Mouse (Mus musculus) C2C12 (cell line): ENCODE measurements around the gene Pard3. TPM values are rescaled to one million over a fixed set of nuclear protein-coding genes. Genes with fewer than 3 reads are reported as not detected.

ENCODE experiments used
- H3K27me3 ChIP-seq: one replicate; pipeline ENCODE4 v1.6.1; 2011; ENCODE audit not compliant: control insufficient read depth, insufficient read depth, insufficient read length
- H3K36me3 ChIP-seq: one replicate; pipeline ENCODE4 v1.6.1; 2011; ENCODE audit not compliant: control insufficient read depth, insufficient read depth
- H3K4me3 ChIP-seq: one replicate; pipeline ENCODE4 v1.5.1; 2011; ENCODE audit warnings: mild to moderate bottlenecking, control low read depth; ENCODE audit not compliant: poor library complexity, insufficient read depth, severe bottlenecking
- H3K79me2 ChIP-seq: one replicate; pipeline ENCODE4 v1.6.1; 2011; ENCODE audit not compliant: control insufficient read depth, insufficient read depth
- H3K79me3 ChIP-seq: one replicate; pipeline ENCODE4 v1.6.1; 2011; ENCODE audit warnings: low read depth, control low read depth
- H3ac ChIP-seq: one replicate; pipeline ENCODE3; 2011; ENCODE audit warnings: low read depth; ENCODE audit not compliant: control insufficient read depth, insufficient read length
- CEBPB ChIP-seq: IDR thresholded peaks from one replicate; pipeline ENCODE4 v1.6.1; 2011; ENCODE audit warnings: low read depth, mild to moderate bottlenecking, control low read depth, moderate library complexity
- CTCF ChIP-seq: IDR thresholded peaks from one replicate; pipeline ENCODE4 v1.5.1; 2011; ENCODE audit not compliant: control insufficient read depth, insufficient read depth, insufficient read length
- FOSL1 ChIP-seq: IDR thresholded peaks from one replicate; pipeline ENCODE4 v1.8.0; 2011; ENCODE audit warnings: mild to moderate bottlenecking, low read length; ENCODE audit not compliant: poor library complexity, insufficient read depth, severe bottlenecking
- MAX ChIP-seq: IDR thresholded peaks from one replicate; pipeline ENCODE4 v1.6.1; 2011; ENCODE audit warnings: mild to moderate bottlenecking, control low read depth
- MYOD1 ChIP-seq: IDR thresholded peaks from one replicate; pipeline ENCODE4 v1.6.1; 2011; ENCODE audit warnings: low read depth; ENCODE audit not compliant: control insufficient read depth, insufficient read length
- MYOG ChIP-seq: IDR thresholded peaks from one replicate; pipeline ENCODE4 v1.6.1; 2011; ENCODE audit not compliant: control insufficient read depth, insufficient read length; ENCODE audit errors: extremely low read depth
- USF1 ChIP-seq: IDR thresholded peaks from one replicate; pipeline ENCODE4 v1.6.1; 2011; ENCODE audit warnings: low read depth, mild to moderate bottlenecking, control low read depth, moderate library complexity
- polyA plus RNA-seq: library from polyadenylated mRNA; unstranded; fragments of >200 nt; fragmentation: generic; extraction: Trizol; gene quantifications from one replicate; pipeline ENCODE4 v1.2.1, GENCODE M21; 2012; ENCODE audit warnings: missing spikeins

Pard3 gene
- polyA plus RNA-seq, 1 experiment = 8.4 TPM

- Histone ChIP-seq H3K27me3 (no peaks in the 10 kb centered on the region), H3K4me3 (no peak overlapping the region), H3K36me3 (no peaks in the 10 kb centered on the region), H3K79me2 (no peaks in the 10 kb centered on the region), H3ac (no peak overlapping the region), H3K79me3 (no peaks in the 10 kb centered on the region)
- TF ChIP-seq MYOD1 (no peak), MYOG (no peak), USF1 (no peak)
These were observed 480.0 kb downstream of the Pard3 start for GRCm38 (mm10) chr8:127543676-127544075.

- TF ChIP-seq USF1 (no peak), CTCF (no peak), CEBPB (no peak), MYOD1 (no peak), MAX (no peak), FOSL1 (no peak), MYOG (no peak)
- no peaks in the 10 kb centered on the region for H3K36me3 ChIP-seq
- no peak overlapping the region for H3ac ChIP-seq
- no peak overlapping the region for H3K4me3 ChIP-seq
- no peaks in the 10 kb centered on the region for H3K27me3 ChIP-seq
- no peaks in the 10 kb centered on the region for H3K79me3 ChIP-seq
- H3K79me2 ChIP-seq = no peaks in the 10 kb centered on the region
These were observed 482.5 kb downstream of the Pard3 start for GRCm38 (mm10) chr8:127546161-127546560.

GRCm38 (mm10) chr8:127550928-127551327 lies 487.2 kb downstream of the Pard3 start:
- H3K36me3 ChIP-seq = no peaks in the 10 kb centered on the region
- H3ac ChIP-seq = no peak overlapping the region
- no peak overlapping the region for H3K4me3 ChIP-seq
- no peaks in the 10 kb centered on the region for H3K79me3 ChIP-seq
- TF ChIP-seq USF1 = no peak
- no peaks in the 10 kb centered on the region for H3K79me2 ChIP-seq
- H3K27me3 ChIP-seq = no peaks in the 10 kb centered on the region

DNA sequence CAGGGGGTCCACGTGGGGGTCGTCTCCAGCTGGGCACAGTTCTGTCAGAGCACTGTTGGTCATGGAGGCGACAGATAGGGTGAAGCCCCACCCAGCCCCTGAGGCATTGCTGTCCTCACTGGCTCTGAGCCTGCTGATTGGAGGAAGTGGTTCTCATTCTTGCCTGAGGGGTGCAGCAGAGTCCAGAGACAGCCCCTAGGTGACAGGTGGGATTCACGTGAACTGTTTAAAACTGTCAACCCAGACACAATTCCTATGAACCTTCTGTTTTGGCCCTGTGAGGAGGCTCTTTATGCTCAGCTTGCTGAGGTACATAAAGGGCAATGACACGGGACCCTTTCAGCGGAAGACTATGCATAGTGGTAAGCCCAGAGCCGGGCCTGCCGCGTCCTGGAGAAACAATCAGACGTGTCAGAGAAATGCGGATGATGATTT lies 488.5 kb downstream of the Pard3 start:
- H3ac ChIP-seq = no peak overlapping the region
- no peaks in the 10 kb centered on the region for H3K36me3 ChIP-seq
- no peaks in the 10 kb centered on the region for H3K79me3 ChIP-seq
- no peaks in the 10 kb centered on the region for H3K79me2 ChIP-seq
- TF ChIP-seq FOSL1 (no peak), USF1 (no peak), MYOG (no peak), CEBPB (no peak), MAX (no peak), MYOD1 (no peak), CTCF (no peak)
- no peak overlapping the region for H3K4me3 ChIP-seq
- no peaks in the 10 kb centered on the region for H3K27me3 ChIP-seq

DNA sequence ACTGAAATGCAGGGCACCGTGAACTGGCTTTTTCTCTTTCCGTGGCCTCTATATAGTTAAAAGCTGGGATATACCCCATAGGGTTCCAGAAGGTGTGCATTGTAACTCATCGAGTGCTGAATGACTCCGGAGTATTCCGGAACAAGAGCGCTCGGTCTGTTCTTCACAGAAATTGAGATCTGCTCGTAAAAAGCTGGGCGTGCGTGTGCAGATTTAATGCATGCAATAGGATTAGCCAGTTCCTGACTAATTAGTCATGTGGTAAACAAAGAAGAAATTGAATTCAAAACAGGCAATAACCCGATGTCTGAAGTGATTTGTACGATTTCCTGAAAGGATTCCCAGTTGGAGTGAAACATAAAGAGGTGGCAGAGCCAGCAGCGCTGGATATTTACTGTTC lies 489.1 kb downstream of the Pard3 start:
- no peak overlapping the region for H3ac ChIP-seq
- no peaks in the 10 kb centered on the region for H3K36me3 ChIP-seq
- no peak for TF ChIP-seq CTCF
- TF ChIP-seq MYOD1 = no peak
- TF ChIP-seq FOSL1 = no peak
- no peak for TF ChIP-seq MAX
- no peak for TF ChIP-seq USF1
- no peak for TF ChIP-seq MYOG
- no peak for TF ChIP-seq CEBPB
- H3K79me2 ChIP-seq = no peaks in the 10 kb centered on the region
- H3K27me3 ChIP-seq = no peaks in the 10 kb centered on the region
- no peak overlapping the region for H3K4me3 ChIP-seq
- no peaks in the 10 kb centered on the region for H3K79me3 ChIP-seq

GRCm38 (mm10) chr8:127553582-127553981 lies 489.9 kb downstream of the Pard3 start:
- H3K27me3 ChIP-seq = no peaks in the 10 kb centered on the region
- H3K36me3 ChIP-seq = no peaks in the 10 kb centered on the region
- no peaks in the 10 kb centered on the region for H3K79me3 ChIP-seq
- H3K79me2 ChIP-seq = no peaks in the 10 kb centered on the region
- no peak overlapping the region for H3K4me3 ChIP-seq
- TF ChIP-seq USF1 = no peak
- H3ac ChIP-seq = no peak overlapping the region

DNA sequence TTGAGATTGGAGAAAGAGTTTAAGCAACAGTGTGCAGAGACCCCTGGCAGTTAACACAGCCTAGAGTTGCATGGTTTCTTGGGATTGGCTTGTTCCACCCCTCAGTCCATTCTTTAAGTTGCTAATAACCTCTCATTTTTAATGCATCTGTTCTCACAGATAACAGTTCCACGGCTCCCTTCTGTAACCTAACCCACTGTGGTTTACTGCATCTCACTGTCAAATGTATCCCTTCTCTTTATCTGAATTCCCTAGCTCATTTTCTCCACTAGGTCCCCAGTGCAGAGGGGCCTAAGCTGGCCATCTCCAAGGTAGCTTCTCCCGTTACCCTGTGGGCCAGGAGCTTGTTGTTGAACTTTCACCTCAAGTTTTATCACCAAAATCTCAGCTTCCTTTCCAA lies 492.1 kb downstream of the Pard3 start:
- Histone ChIP-seq H3K79me2 (no peaks in the 10 kb centered on the region), H3K79me3 (no peaks in the 10 kb centered on the region), H3ac (no peak overlapping the region), H3K36me3 (no peaks in the 10 kb centered on the region), H3K4me3 (no peak overlapping the region), H3K27me3 (no peaks in the 10 kb centered on the region)
- TF ChIP-seq FOSL1 (no peak), CTCF (no peak), MAX (no peak), MYOD1 (no peak), MYOG (no peak), CEBPB (no peak), USF1 (no peak)
